Mouse (Mus musculus): ENCODE data around the gene Ube2a. TPM values are rescaled to one million over a fixed set of nuclear protein-coding genes. Genes with fewer than 3 reads are reported as not detected.
"Not testable (repeated sequence)": the region's sequence is repeated elsewhere in the genome, so short reads cannot be mapped to it uniquely, and the experiment has no call there.

Gene Ube2a
- total RNA-seq, 2 experiments from 2014 or later, result 52.0 to 53.8 TPM

- DNase-seq (ENCODE audit: low spot score in 2 of 2), result no peak
- Histone ChIP-seq H3K27ac (no peak overlapping the region), H3K4me3 (no peak overlapping the region)
- no peak for TF ChIP-seq CTCF (conservative IDR thresholded peaks at IDR 0.05)
Measured at GRCm38 (mm10) chrX:36852631-36853030, 21.1 kb upstream of the Ube2a start.

DNA sequence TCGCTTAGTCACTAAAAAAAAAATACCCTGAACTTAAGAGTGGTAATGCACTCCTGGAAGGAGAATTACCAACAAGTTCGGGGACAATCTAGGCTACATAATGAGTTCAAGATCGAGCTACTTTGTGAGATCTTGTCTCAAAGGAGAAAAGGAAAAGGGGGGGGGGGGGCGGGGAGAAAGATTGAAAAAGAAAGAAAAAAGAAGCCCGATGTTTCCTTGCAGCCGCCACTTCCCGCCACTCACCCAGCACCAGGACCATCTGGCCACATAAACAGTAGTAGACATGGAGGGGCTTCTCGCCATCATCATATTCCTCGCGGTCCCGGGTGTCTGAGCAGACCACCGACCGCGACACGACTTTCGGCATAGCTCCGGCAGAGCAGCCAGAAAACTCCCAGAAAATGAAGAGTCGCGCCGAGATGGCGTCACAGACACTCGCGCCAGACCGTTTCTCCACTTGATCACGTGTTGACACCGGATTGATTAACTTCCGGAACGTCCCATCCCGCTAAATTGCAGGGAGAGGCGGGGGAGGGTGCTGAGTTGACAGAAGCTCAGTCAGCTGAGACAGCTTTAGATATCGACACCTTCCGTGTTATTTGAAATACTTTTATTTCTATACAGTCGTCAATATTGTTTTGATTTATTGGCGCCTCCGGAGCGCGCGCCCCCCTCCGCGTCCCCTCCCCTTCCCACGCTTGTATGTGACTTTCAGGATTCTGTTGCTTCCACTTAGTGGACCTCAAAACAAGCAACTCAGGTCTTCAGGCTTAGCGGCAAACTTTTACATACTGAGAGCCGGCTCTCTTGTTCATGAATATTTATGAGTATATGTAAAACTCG lies 9.7 kb upstream of the Ube2a start:
- TF ChIP-seq CTCF (conservative IDR thresholded peaks at IDR 0.05), result no peak
- Histone ChIP-seq H3K27ac (peak overlapping the region; percentile 82), H3K4me3 (peak overlapping the region; percentile 61)
- DNase-seq (ENCODE audit: low spot score in 2 of 2), result peak; percentile 73 to 79

- DNase-seq (ENCODE audit: low spot score in 2 of 2), result no peak
- no peak for TF ChIP-seq CTCF (conservative IDR thresholded peaks at IDR 0.05)
- H3K4me3 ChIP-seq, result peak overlapping the region; percentile 61
- peak overlapping the region; percentile 82 for H3K27ac ChIP-seq
Measured at GRCm38 (mm10) chrX:36864609-36865328, 8.9 kb upstream of the Ube2a start.

DNA sequence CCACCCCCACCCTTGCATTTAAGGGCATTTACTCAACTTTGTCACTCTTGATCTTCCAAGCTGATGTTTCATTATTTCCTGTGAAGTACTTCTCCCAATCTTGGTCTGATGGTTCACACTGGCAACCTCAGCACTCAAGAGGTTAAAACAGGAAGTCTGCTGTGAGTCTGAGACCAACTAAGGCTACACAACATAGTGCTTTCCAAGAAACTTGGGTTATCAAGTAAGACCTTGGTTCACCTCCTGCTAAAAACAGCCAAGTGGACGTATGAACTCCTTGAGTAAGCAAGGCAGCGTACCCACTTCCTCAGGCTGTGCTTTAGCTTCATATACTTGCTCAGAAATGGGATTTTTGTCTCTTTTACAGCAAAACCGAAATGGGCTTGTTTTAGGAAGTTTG lies 3.3 kb upstream of the Ube2a start:
- H3K4me3 ChIP-seq, result no peak overlapping the region
- no peak for TF ChIP-seq CTCF (conservative IDR thresholded peaks at IDR 0.05)
- DNase-seq (ENCODE audit: low spot score in 2 of 2), result no peak
- no peak overlapping the region for H3K27ac ChIP-seq

DNA sequence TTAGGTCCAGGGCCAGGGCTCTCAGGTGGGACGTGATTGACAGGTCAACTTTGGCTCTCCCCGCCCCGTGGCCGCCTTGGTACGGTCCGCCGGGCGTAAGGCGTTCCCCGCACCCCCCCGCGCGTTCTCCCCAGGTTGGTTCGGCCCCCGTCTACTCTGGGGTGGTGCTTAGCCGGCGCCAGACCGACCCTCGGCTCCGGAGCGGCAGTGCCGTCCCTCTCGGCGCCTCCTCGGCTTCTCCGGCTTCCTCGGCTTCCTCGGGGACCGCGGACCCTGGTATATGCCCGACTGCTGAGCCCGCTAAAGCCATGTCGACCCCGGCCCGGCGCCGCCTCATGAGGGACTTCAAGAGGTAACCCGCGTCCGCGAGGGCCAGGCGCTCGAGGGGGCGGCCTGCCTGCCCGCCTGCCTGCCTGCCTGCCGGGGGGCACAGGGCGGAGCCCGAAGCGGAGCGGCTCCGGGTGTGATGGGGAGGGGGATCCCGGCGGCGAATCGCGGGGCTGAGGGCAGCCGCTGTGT lies 537 bp downstream of the Ube2a start:
- no peak for TF ChIP-seq CTCF (conservative IDR thresholded peaks at IDR 0.05)
- H3K4me3 ChIP-seq, result peak overlapping the region; percentile 73
- DNase-seq (ENCODE audit: low spot score in 2 of 2), result peak; percentile 80 to 86
- peak overlapping the region; percentile 90 for H3K27ac ChIP-seq

- no peak for TF ChIP-seq CTCF (conservative IDR thresholded peaks at IDR 0.05)
- H3K27ac ChIP-seq, result peak overlapping the region; percentile 90
- H3K4me3 ChIP-seq, result peak overlapping the region; percentile 73
- DNase-seq (ENCODE audit: low spot score in 2 of 2), result peak in 1 of 2 experiments; percentile 10
Measured at GRCm38 (mm10) chrX:36874704-36875128, 1.0 kb downstream of the Ube2a start.

- Histone ChIP-seq H3K27ac (no peak overlapping the region), H3K4me3 (no peak overlapping the region)
- DNase-seq (ENCODE audit: low spot score in 2 of 2), result no peak
- peak; percentile 63 for TF ChIP-seq CTCF (conservative IDR thresholded peaks at IDR 0.05)
Measured at GRCm38 (mm10) chrX:36884719-36885118, 11.0 kb downstream of the Ube2a start.

GRCm38 (mm10) chrX:36898931-36899330 lies 25.2 kb downstream of the Ube2a start:
- peak; percentile 65 for TF ChIP-seq CTCF (conservative IDR thresholded peaks at IDR 0.05)
- not testable (repeated sequence) for H3K4me3 ChIP-seq; H3K27ac ChIP-seq; DNase-seq (ENCODE audit: low spot score in 2 of 2)

DNA sequence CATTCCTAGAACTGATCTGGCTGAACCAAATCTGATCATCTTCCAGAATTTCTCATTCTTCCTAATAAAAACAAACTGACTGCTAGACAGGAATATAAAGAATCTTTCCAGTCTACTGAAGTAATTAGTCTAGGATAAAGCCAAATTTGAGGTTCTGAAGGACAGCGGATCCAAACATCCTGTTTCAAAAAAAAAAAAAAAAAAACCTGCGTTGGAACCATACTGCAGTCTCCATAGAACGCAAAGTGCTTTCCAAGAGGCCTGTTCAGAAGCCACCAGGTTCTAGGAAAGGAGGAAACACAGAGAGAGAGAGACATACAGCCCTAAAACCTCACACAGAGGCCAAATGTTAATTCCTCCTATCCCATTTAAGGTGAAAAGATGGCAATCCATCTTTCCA lies 28.0 kb downstream of the Ube2a start:
- Histone ChIP-seq H3K27ac (peak overlapping the region; percentile 92), H3K4me3 (peak overlapping the region; percentile 67)
- TF ChIP-seq CTCF (conservative IDR thresholded peaks at IDR 0.05), result no peak

DNA sequence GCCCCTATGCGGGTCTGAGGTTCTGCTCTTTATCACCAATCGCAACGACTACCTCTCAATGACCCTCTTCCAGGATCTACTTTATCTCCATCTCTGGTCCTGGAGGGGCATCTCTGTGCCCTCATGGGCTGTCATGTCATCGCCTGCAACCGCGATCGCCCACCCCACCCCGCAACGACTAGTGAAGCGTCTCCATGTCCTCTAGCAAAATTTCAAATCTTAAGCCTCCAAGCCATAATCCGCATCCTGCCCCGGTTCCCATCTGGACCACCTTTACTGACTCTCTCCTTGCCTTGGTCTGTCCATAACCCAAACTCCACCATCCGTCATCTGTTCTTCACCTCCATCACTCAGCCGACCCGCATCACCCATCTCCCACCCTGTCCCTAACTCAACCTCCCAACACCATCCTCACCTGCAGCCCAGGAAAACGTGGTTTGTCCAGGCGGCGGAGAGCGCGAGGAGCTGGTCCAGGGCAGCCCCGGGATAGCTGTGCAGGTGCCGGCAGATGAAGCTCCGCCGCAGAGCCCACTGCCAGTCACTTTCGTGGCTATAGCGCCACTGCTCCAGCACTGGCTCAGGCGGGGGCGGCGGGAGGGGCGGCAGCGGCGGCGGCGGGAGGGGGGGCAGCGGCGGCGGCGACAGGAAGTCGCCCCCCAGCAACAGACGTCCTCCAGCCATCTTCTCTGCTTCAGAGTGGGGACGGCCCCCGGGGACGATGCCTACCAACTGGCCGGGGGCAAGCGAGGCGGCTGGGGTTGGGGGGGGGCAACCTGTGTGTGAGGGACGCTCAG lies 28.8 kb downstream of the Ube2a start, which contains the start of gene Nkrf:
Gene Nkrf (minus strand): TSS at position 579 of the 794 bp plus-strand sequence.
- no peak for TF ChIP-seq CTCF (conservative IDR thresholded peaks at IDR 0.05)
- Histone ChIP-seq H3K27ac (peak within 1 kb of the TSS; percentile 92), H3K4me3 (peak within 1 kb of the TSS; percentile 67)
- peak in 1 of 2 experiments; percentile 46 for DNase-seq (ENCODE audit: low spot score in 2 of 2)

More for the DNA sequence above, 28.0 kb downstream of the Ube2a start:
- no peak for DNase-seq (ENCODE audit: low spot score in 2 of 2)

DNA sequence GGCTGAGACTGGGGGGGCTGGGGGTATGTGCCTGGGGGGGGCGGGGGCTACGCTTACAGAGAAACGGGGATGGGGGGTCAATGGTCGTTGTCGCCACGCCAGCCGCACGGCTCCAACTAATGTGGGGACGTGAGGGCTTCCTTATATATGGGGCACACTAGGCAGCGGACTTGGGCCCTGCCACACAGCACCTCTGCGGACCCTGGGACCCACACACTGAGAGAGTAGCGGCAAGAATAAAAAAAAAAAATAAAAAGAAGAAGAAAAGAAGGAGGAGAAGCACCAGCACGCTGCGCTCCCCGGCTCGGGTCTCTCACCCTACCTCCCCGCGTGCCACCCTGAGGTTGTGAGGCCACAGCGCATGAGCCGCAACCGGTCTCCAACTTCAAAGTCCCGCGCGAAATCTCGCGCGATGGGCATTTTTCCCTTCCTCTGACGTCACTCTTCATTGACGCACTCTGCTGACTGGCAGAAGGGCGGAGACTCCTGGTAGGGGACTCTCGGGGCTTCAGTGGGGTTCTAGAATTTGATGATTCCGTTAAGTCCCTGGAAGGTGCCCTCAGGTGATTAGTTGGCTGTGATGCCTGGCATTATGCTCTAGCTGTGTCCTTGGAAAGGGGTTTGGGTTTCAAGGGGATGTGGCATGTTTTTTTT lies 29.5 kb downstream of the Ube2a start:
- H3K4me3 ChIP-seq, result peak overlapping the region; percentile 67
- H3K27ac ChIP-seq, result peak overlapping the region; percentile 92
- peak; percentile 31; the same call in 1 of the 2 replicates for TF ChIP-seq CTCF (conservative IDR thresholded peaks at IDR 0.05)
- DNase-seq (ENCODE audit: low spot score in 2 of 2), result peak; percentile 92 to 93

GRCm38 (mm10) chrX:36906539-36906938 lies 32.8 kb downstream of the Ube2a start:
- TF ChIP-seq CTCF (conservative IDR thresholded peaks at IDR 0.05), result peak; percentile 71
- no peak for DNase-seq (ENCODE audit: low spot score in 2 of 2)
- no peak overlapping the region for H3K27ac ChIP-seq
- no peak overlapping the region for H3K4me3 ChIP-seq

Data from layer of hippocampus, adult 2 months (tissue).